Mouse (Mus musculus): ENCODE measurements around the gene Hemk1. TPM values are rescaled to one million over a fixed set of nuclear protein-coding genes. Genes with fewer than 3 reads are reported as not detected.

The Hemk1 gene
- polyA plus RNA-seq, 1 experiment = 9.8 TPM

- peaks cover 4% of the 10 kb centered on the region; the same call in 1 of the 2 replicates for H3K36me3 ChIP-seq (ENCODE audit: control insufficient read depth, insufficient read depth, low read length)
- H3K4me3 ChIP-seq (ENCODE audit: low read depth, low read length) = peak within 1 kb of the TSS; percentile 75
- 2% methylated on average over 49 of the region's 49 CpGs for WGBS
- H3K27ac ChIP-seq (ENCODE audit: insufficient read depth, low read depth, low read length) = peak within 1 kb of the TSS; percentile 82
- TF ChIP-seq POLR2A (IDR thresholded peaks at IDR 0.05; ENCODE audit: low read depth, low read length) (peak; percentile 49), CTCF (IDR thresholded peaks at IDR 0.05; ENCODE audit: extremely low read depth, insufficient read length, insufficient replicate concordance, low read depth, low read length) (peak; percentile 57; the same call in 1 of the 2 replicates)
- H3K4me1 ChIP-seq (ENCODE audit: control insufficient read depth, insufficient read depth, insufficient read length, low read length) = peaks cover 12% of the 10 kb centered on the region
- H3K27me3 ChIP-seq (ENCODE audit: control insufficient read depth, insufficient read depth, low read length) = no peaks in the 10 kb centered on the region
These were observed 48.7 kb downstream of the Hemk1 start, which contains the start of gene Mapkapk3 for GRCm38 (mm10) chr9:107289211-107290076. Mapkapk3 (minus strand) TSS chr9:107289877.

- Histone ChIP-seq H3K36me3 (ENCODE audit: control insufficient read depth, insufficient read depth, low read length) (peaks cover 4% of the 10 kb centered on the region; the same call in 1 of the 2 replicates), H3K4me3 (ENCODE audit: low read depth, low read length) (peak overlapping the region; percentile 75), H3K4me1 (ENCODE audit: control insufficient read depth, insufficient read depth, insufficient read length, low read length) (peaks cover 12% of the 10 kb centered on the region), H3K27ac (ENCODE audit: insufficient read depth, low read depth, low read length) (peak overlapping the region; percentile 82), H3K27me3 (ENCODE audit: control insufficient read depth, insufficient read depth, low read length) (no peaks in the 10 kb centered on the region)
- TF ChIP-seq POLR2A (IDR thresholded peaks at IDR 0.05; ENCODE audit: low read depth, low read length) (no peak), CTCF (IDR thresholded peaks at IDR 0.05; ENCODE audit: extremely low read depth, insufficient read length, insufficient replicate concordance, low read depth, low read length) (no peak)
- WGBS = 16% methylated on average over 8 of the region's 8 CpGs
These were observed 49.4 kb downstream of the Hemk1 start for GRCm38 (mm10) chr9:107288711-107289110.

- WGBS = 79% methylated on average over 14 of the region's 14 CpGs
- Histone ChIP-seq H3K36me3 (ENCODE audit: control insufficient read depth, insufficient read depth, low read length) (peaks cover 4% of the 10 kb centered on the region; the same call in 1 of the 2 replicates), H3K4me1 (ENCODE audit: control insufficient read depth, insufficient read depth, insufficient read length, low read length) (peaks cover 12% of the 10 kb centered on the region), H3K27ac (ENCODE audit: insufficient read depth, low read depth, low read length) (0 out of 2 replicates have a peak overlapping the region, but pooled peaks have one; percentile 27), H3K4me3 (ENCODE audit: low read depth, low read length) (peak overlapping the region; percentile 75), H3K27me3 (ENCODE audit: control insufficient read depth, insufficient read depth, low read length) (no peaks in the 10 kb centered on the region)
- TF ChIP-seq CTCF (IDR thresholded peaks at IDR 0.05; ENCODE audit: extremely low read depth, insufficient read length, insufficient replicate concordance, low read depth, low read length) (no peak), POLR2A (IDR thresholded peaks at IDR 0.05; ENCODE audit: low read depth, low read length) (no peak)
These were observed 50.0 kb downstream of the Hemk1 start for GRCm38 (mm10) chr9:107288105-107288650.

GRCm38 (mm10) chr9:107287294-107287693, 50.9 kb downstream of the Hemk1 start:
- peaks cover 12% of the 10 kb centered on the region for H3K4me1 ChIP-seq (ENCODE audit: control insufficient read depth, insufficient read depth, insufficient read length, low read length)
- no peak overlapping the region for H3K4me3 ChIP-seq (ENCODE audit: low read depth, low read length)
- no peak for TF ChIP-seq CTCF (IDR thresholded peaks at IDR 0.05; ENCODE audit: extremely low read depth, insufficient read length, insufficient replicate concordance, low read depth, low read length)
- no peak for TF ChIP-seq POLR2A (IDR thresholded peaks at IDR 0.05; ENCODE audit: low read depth, low read length)
- H3K27ac ChIP-seq (ENCODE audit: insufficient read depth, low read depth, low read length) = no peak overlapping the region
- peaks cover 4% of the 10 kb centered on the region; the same call in 1 of the 2 replicates for H3K36me3 ChIP-seq (ENCODE audit: control insufficient read depth, insufficient read depth, low read length)
- H3K27me3 ChIP-seq (ENCODE audit: control insufficient read depth, insufficient read depth, low read length) = no peaks in the 10 kb centered on the region
- WGBS = 61% methylated on average over 2 of the region's 2 CpGs

GRCm38 (mm10) chr9:107285009-107285408, 53.1 kb downstream of the Hemk1 start:
- no peaks in the 10 kb centered on the region for H3K27me3 ChIP-seq (ENCODE audit: control insufficient read depth, insufficient read depth, low read length)
- WGBS = 35% methylated on average over 3 of the region's 3 CpGs
- peaks cover 4% of the 10 kb centered on the region; the same call in 1 of the 2 replicates for H3K36me3 ChIP-seq (ENCODE audit: control insufficient read depth, insufficient read depth, low read length)
- H3K4me3 ChIP-seq (ENCODE audit: low read depth, low read length) = no peak overlapping the region
- H3K4me1 ChIP-seq (ENCODE audit: control insufficient read depth, insufficient read depth, insufficient read length, low read length) = peaks cover 16% of the 10 kb centered on the region
- no peak overlapping the region for H3K27ac ChIP-seq (ENCODE audit: insufficient read depth, low read depth, low read length)
- TF ChIP-seq POLR2A (IDR thresholded peaks at IDR 0.05; ENCODE audit: low read depth, low read length) = no peak
- TF ChIP-seq CTCF (IDR thresholded peaks at IDR 0.05; ENCODE audit: extremely low read depth, insufficient read length, insufficient replicate concordance, low read depth, low read length) = no peak

GRCm38 (mm10) chr9:107282951-107283350, 55.2 kb downstream of the Hemk1 start:
- Histone ChIP-seq H3K27ac (ENCODE audit: insufficient read depth, low read depth, low read length) (no peak overlapping the region), H3K4me3 (ENCODE audit: low read depth, low read length) (no peak overlapping the region), H3K4me1 (ENCODE audit: control insufficient read depth, insufficient read depth, insufficient read length, low read length) (peaks cover 27% of the 10 kb centered on the region), H3K36me3 (ENCODE audit: control insufficient read depth, insufficient read depth, low read length) (peaks cover 4% of the 10 kb centered on the region; the same call in 1 of the 2 replicates), H3K27me3 (ENCODE audit: control insufficient read depth, insufficient read depth, low read length) (no peaks in the 10 kb centered on the region)
- TF ChIP-seq CTCF (IDR thresholded peaks at IDR 0.05; ENCODE audit: extremely low read depth, insufficient read length, insufficient replicate concordance, low read depth, low read length) = no peak
- TF ChIP-seq POLR2A (IDR thresholded peaks at IDR 0.05; ENCODE audit: low read depth, low read length) = no peak
- 91% methylated on average over 9 of the region's 9 CpGs for WGBS
